Mouse (Mus musculus): ENCODE measurements around the gene Olfr1080.
"Not testable (repeated sequence)": the region's sequence is repeated elsewhere in the genome, so short reads cannot be mapped to it uniquely, and the experiment has no call there.

Gene Olfr1080

GRCm38 (mm10) chr2:86558135-86558534 is at the start of gene Olfr1080:
Gene Olfr1080, minus strand, starts transcription at chr2:86558235.
- in situ Hi-C loops (cut with MboI): not testable (repeated sequence)

GRCm38 (mm10) chr2:86598866-86599265 is 40.8 kb upstream of the Olfr1080 start, which contains the start of gene Olfr1082:
Gene Olfr1082, minus strand, starts transcription at chr2:86598966.
- in situ Hi-C loops (cut with MboI): not testable (repeated sequence)

- in situ Hi-C loops (cut with MboI): no loop called here
Measured at GRCm38 (mm10) chr2:86542380-86542779, 15.7 kb downstream of the Olfr1080 start, which contains the start of gene Olfr1079. Gene Olfr1079, minus strand, starts transcription at chr2:86542480.

GRCm38 (mm10) chr2:86530991-86531390 is 27.0 kb downstream of the Olfr1080 start:
- in situ Hi-C loops (cut with MboI): no loop called here

- in situ Hi-C loops (cut with MboI): no loop called here
Measured at GRCm38 (mm10) chr2:86508161-86508560, 49.9 kb downstream of the Olfr1080 start, which contains the start of gene Olfr1076. Gene Olfr1076, plus strand, starts transcription at chr2:86508461.

Data from mature B cell (primary cell).